Mouse (Mus musculus): ENCODE measurements at regions not wholly inside any gene's neighbourhood (a gene's known extent, or its start where the extent isn't known, plus 50 kb on each side); places are given as distances from the start of the nearest gene placed in this dataset.

- H3K36me3 ChIP-seq (ENCODE audit: control insufficient read depth, insufficient read depth, low read length), result no peaks in the 10 kb centered on the region
- H3K4me1 ChIP-seq (ENCODE audit: control insufficient read depth, insufficient read depth, low read length), result no peaks in the 10 kb centered on the region
- H3K4me3 ChIP-seq (ENCODE audit: low read depth, low read length), result no peak overlapping the region
- ATAC-seq (ENCODE audit: insufficient number of reproducible peaks, insufficient read depth, low FRiP score, low read depth), result no peak
- H3K9me3 ChIP-seq (ENCODE audit: control insufficient read depth, low read depth, low read length), result peaks cover 2% of the 10 kb centered on the region; the same call in 1 of the 2 replicates
- H3K27me3 ChIP-seq (ENCODE audit: control insufficient read depth, insufficient read depth, low read length), result no peaks in the 10 kb centered on the region
- H3K9ac ChIP-seq (replicated peaks; ENCODE audit: low read depth, low read length), result no peak overlapping the region
- no peak overlapping the region for H3K4me2 ChIP-seq (replicated peaks; ENCODE audit: low read depth, low read length)
- H3K27ac ChIP-seq (ENCODE audit: low read length), result no peak overlapping the region
- 83% methylated on average over 7 of the region's 7 CpGs for WGBS
Measured at GRCm38 (mm10) chr16:90585171-90585570, 142.0 kb downstream of the Mis18a start.

- H3K4me2 ChIP-seq (replicated peaks; ENCODE audit: low read depth, low read length), result no peak overlapping the region
- no peak overlapping the region for H3K4me3 ChIP-seq (ENCODE audit: low read depth, low read length)
- no peaks in the 10 kb centered on the region for H3K36me3 ChIP-seq (ENCODE audit: control insufficient read depth, insufficient read depth, low read length)
- H3K9ac ChIP-seq (replicated peaks; ENCODE audit: low read depth, low read length), result no peak overlapping the region
- ATAC-seq (ENCODE audit: insufficient number of reproducible peaks, insufficient read depth, low FRiP score, low read depth), result no peak
- H3K27ac ChIP-seq (ENCODE audit: low read length), result no peak overlapping the region
- H3K4me1 ChIP-seq (ENCODE audit: control insufficient read depth, insufficient read depth, low read length), result no peaks in the 10 kb centered on the region
- peaks cover 2% of the 10 kb centered on the region; the same call in 1 of the 2 replicates for H3K9me3 ChIP-seq (ENCODE audit: control insufficient read depth, low read depth, low read length)
- H3K27me3 ChIP-seq (ENCODE audit: control insufficient read depth, insufficient read depth, low read length), result no peaks in the 10 kb centered on the region
- WGBS, result 36% methylated on average over 8 of the region's 8 CpGs
Measured at GRCm38 (mm10) chr16:90580411-90580810, 146.8 kb downstream of the Mis18a start.

- H3K27ac ChIP-seq (ENCODE audit: low read length), result no peak overlapping the region
- ATAC-seq (ENCODE audit: insufficient number of reproducible peaks, insufficient read depth, low FRiP score, low read depth), result no peak
- H3K4me1 ChIP-seq (ENCODE audit: control insufficient read depth, insufficient read depth, low read length), result no peaks in the 10 kb centered on the region
- H3K4me3 ChIP-seq (ENCODE audit: low read depth, low read length), result no peak overlapping the region
- H3K27me3 ChIP-seq (ENCODE audit: control insufficient read depth, insufficient read depth, low read length), result no peaks in the 10 kb centered on the region
- no peaks in the 10 kb centered on the region for H3K9me3 ChIP-seq (ENCODE audit: control insufficient read depth, low read depth, low read length)
- H3K4me2 ChIP-seq (replicated peaks; ENCODE audit: low read depth, low read length), result no peak overlapping the region
- no peaks in the 10 kb centered on the region for H3K36me3 ChIP-seq (ENCODE audit: control insufficient read depth, insufficient read depth, low read length)
- H3K9ac ChIP-seq (replicated peaks; ENCODE audit: low read depth, low read length), result no peak overlapping the region
Measured at GRCm38 (mm10) chr16:90571107-90571506, 156.1 kb downstream of the Mis18a start.

- Histone ChIP-seq H3K9ac (replicated peaks; ENCODE audit: low read depth, low read length) (no peak overlapping the region), H3K4me3 (ENCODE audit: low read depth, low read length) (no peak overlapping the region), H3K4me2 (replicated peaks; ENCODE audit: low read depth, low read length) (no peak overlapping the region), H3K27me3 (ENCODE audit: control insufficient read depth, insufficient read depth, low read length) (no peaks in the 10 kb centered on the region), H3K36me3 (ENCODE audit: control insufficient read depth, insufficient read depth, low read length) (no peaks in the 10 kb centered on the region), H3K4me1 (ENCODE audit: control insufficient read depth, insufficient read depth, low read length) (no peaks in the 10 kb centered on the region), H3K27ac (ENCODE audit: low read length) (no peak overlapping the region), H3K9me3 (ENCODE audit: control insufficient read depth, low read depth, low read length) (no peaks in the 10 kb centered on the region)
- ATAC-seq (ENCODE audit: insufficient number of reproducible peaks, insufficient read depth, low FRiP score, low read depth), result no peak
- 82% methylated on average over 1 of the region's 1 CpGs for WGBS
Measured at GRCm38 (mm10) chr16:90569826-90570225, 157.4 kb downstream of the Mis18a start.

GRCm38 (mm10) chr16:90565182-90565581 is 162.0 kb downstream of the Mis18a start:
- no peaks in the 10 kb centered on the region for H3K27me3 ChIP-seq (ENCODE audit: control insufficient read depth, insufficient read depth, low read length)
- H3K4me1 ChIP-seq (ENCODE audit: control insufficient read depth, insufficient read depth, low read length), result no peaks in the 10 kb centered on the region
- no peaks in the 10 kb centered on the region for H3K9me3 ChIP-seq (ENCODE audit: control insufficient read depth, low read depth, low read length)
- H3K9ac ChIP-seq (replicated peaks; ENCODE audit: low read depth, low read length), result no peak overlapping the region
- WGBS, result 59% methylated on average over 2 of the region's 2 CpGs
- H3K27ac ChIP-seq (ENCODE audit: low read length), result no peak overlapping the region
- no peak overlapping the region for H3K4me2 ChIP-seq (replicated peaks; ENCODE audit: low read depth, low read length)
- H3K4me3 ChIP-seq (ENCODE audit: low read depth, low read length), result no peak overlapping the region
- H3K36me3 ChIP-seq (ENCODE audit: control insufficient read depth, insufficient read depth, low read length), result no peaks in the 10 kb centered on the region
- ATAC-seq (ENCODE audit: insufficient number of reproducible peaks, insufficient read depth, low FRiP score, low read depth), result no peak

- H3K9ac ChIP-seq (replicated peaks; ENCODE audit: low read depth, low read length), result no peak overlapping the region
- ATAC-seq (ENCODE audit: insufficient number of reproducible peaks, insufficient read depth, low FRiP score, low read depth), result no peak
- H3K27ac ChIP-seq (ENCODE audit: low read length), result no peak overlapping the region
- H3K4me2 ChIP-seq (replicated peaks; ENCODE audit: low read depth, low read length), result no peak overlapping the region
- WGBS, result 92% methylated on average over 7 of the region's 7 CpGs
- H3K9me3 ChIP-seq (ENCODE audit: control insufficient read depth, low read depth, low read length), result no peaks in the 10 kb centered on the region
- no peaks in the 10 kb centered on the region for H3K36me3 ChIP-seq (ENCODE audit: control insufficient read depth, insufficient read depth, low read length)
- H3K4me3 ChIP-seq (ENCODE audit: low read depth, low read length), result no peak overlapping the region
- no peaks in the 10 kb centered on the region for H3K27me3 ChIP-seq (ENCODE audit: control insufficient read depth, insufficient read depth, low read length)
- H3K4me1 ChIP-seq (ENCODE audit: control insufficient read depth, insufficient read depth, low read length), result no peaks in the 10 kb centered on the region
Measured at GRCm38 (mm10) chr16:90553120-90553519, 167.3 kb downstream of the Hunk start.

- no peaks in the 10 kb centered on the region for H3K4me1 ChIP-seq (ENCODE audit: control insufficient read depth, insufficient read depth, low read length)
- H3K27ac ChIP-seq (ENCODE audit: low read length), result no peak overlapping the region
- no peak overlapping the region for H3K4me2 ChIP-seq (replicated peaks; ENCODE audit: low read depth, low read length)
- ATAC-seq (ENCODE audit: insufficient number of reproducible peaks, insufficient read depth, low FRiP score, low read depth), result no peak
- H3K36me3 ChIP-seq (ENCODE audit: control insufficient read depth, insufficient read depth, low read length), result no peaks in the 10 kb centered on the region
- no peak overlapping the region for H3K9ac ChIP-seq (replicated peaks; ENCODE audit: low read depth, low read length)
- no peaks in the 10 kb centered on the region for H3K9me3 ChIP-seq (ENCODE audit: control insufficient read depth, low read depth, low read length)
- no peak overlapping the region for H3K4me3 ChIP-seq (ENCODE audit: low read depth, low read length)
- H3K27me3 ChIP-seq (ENCODE audit: control insufficient read depth, insufficient read depth, low read length), result no peaks in the 10 kb centered on the region
- WGBS, result 85% methylated on average over 3 of the region's 3 CpGs
Measured at GRCm38 (mm10) chr16:90551041-90551440, 165.2 kb downstream of the Hunk start.

GRCm38 (mm10) chr16:90550058-90550795 is 164.4 kb downstream of the Hunk start:
- H3K4me2 ChIP-seq (replicated peaks; ENCODE audit: low read depth, low read length), result no peak overlapping the region
- no peak overlapping the region for H3K9ac ChIP-seq (replicated peaks; ENCODE audit: low read depth, low read length)
- H3K9me3 ChIP-seq (ENCODE audit: control insufficient read depth, low read depth, low read length), result no peaks in the 10 kb centered on the region
- WGBS, result 59% methylated on average over 13 of the region's 13 CpGs
- no peak overlapping the region for H3K4me3 ChIP-seq (ENCODE audit: low read depth, low read length)
- no peaks in the 10 kb centered on the region for H3K27me3 ChIP-seq (ENCODE audit: control insufficient read depth, insufficient read depth, low read length)
- ATAC-seq (ENCODE audit: insufficient number of reproducible peaks, insufficient read depth, low FRiP score, low read depth), result no peak
- H3K27ac ChIP-seq (ENCODE audit: low read length), result no peak overlapping the region
- H3K4me1 ChIP-seq (ENCODE audit: control insufficient read depth, insufficient read depth, low read length), result peaks cover 3% of the 10 kb centered on the region
- no peaks in the 10 kb centered on the region for H3K36me3 ChIP-seq (ENCODE audit: control insufficient read depth, insufficient read depth, low read length)

Measured in stomach, embryonic 14.5 days (tissue).